Mouse (Mus musculus): Measurements from ENCODE around the gene Cog3. TPM values are rescaled to one million over a fixed set of nuclear protein-coding genes. Genes with fewer than 3 reads are reported as not detected.

Gene Cog3
- total RNA-seq, 2 experiments from 2014 or later: 23.5 to 24.8 TPM

- no peak for DNase-seq (ENCODE audit: low spot score in 2 of 2)
Measured at GRCm38 (mm10) chr14:75706647-75707046, 47.7 kb downstream of the Cog3 start.

GRCm38 (mm10) chr14:75697928-75698327 lies 56.4 kb downstream of the Cog3 start:
- no peak for DNase-seq (ENCODE audit: low spot score in 2 of 2)

GRCm38 (mm10) chr14:75696096-75696495 lies 58.2 kb downstream of the Cog3 start:
- no peak for DNase-seq (ENCODE audit: low spot score in 2 of 2)

GRCm38 (mm10) chr14:75690428-75690827 lies 63.9 kb downstream of the Cog3 start:
- DNase-seq (ENCODE audit: low spot score in 2 of 2): no peak

GRCm38 (mm10) chr14:75676316-75676715 lies 78.0 kb downstream of the Cog3 start:
- DNase-seq (ENCODE audit: low spot score in 2 of 2): no peak

GRCm38 (mm10) chr14:75669085-75669645 lies 85.2 kb downstream of the Cog3 start:
- DNase-seq (ENCODE audit: low spot score in 2 of 2): peak in 1 of 2 experiments; percentile 3

GRCm38 (mm10) chr14:75665430-75666180 lies 88.7 kb downstream of the Cog3 start:
- no peak for DNase-seq (ENCODE audit: low spot score in 2 of 2)

- DNase-seq (ENCODE audit: low spot score in 2 of 2): no peak
Measured at GRCm38 (mm10) chr14:75661548-75661947, 92.8 kb downstream of the Cog3 start.

- DNase-seq (ENCODE audit: low spot score in 2 of 2): no peak
Measured at GRCm38 (mm10) chr14:75660936-75661335, 93.4 kb downstream of the Cog3 start.

Other genes starting within 250 kb of the Cog3 start
- gene Spert, start 161.4 kb downstream of the Cog3 start, total RNA-seq (2021): not detected
- gene Erich6b, start 112.3 kb downstream of the Cog3 start, total RNA-seq (2021): not detected
- gene Slc25a30, start 32.5 kb upstream of the Cog3 start, total RNA-seq (2021): 10 to 100 TPM; 12.8 to 14.3 TPM
- gene Tpt1, start 90.6 kb upstream of the Cog3 start, total RNA-seq (2021): 100 to 1,000 TPM; 912 to 940 TPM
- gene Kctd4, start 200.5 kb upstream of the Cog3 start, total RNA-seq (2021): 10 to 100 TPM; 55.5 to 59.9 TPM